In genomic region chr2:166338396-166339085, GRCm38 (mm10) we compare ENCODE assay signal across 12 mouse cellular contexts.
A peak's percentile ranks its signal among the peaks of the same experiment; 100 is the strongest.
DNase-seq lines count a peak whose midpoint lies in the region; ATAC-seq lines count a peak whose summit lies in the region.
"Had no signal": no experiment of that assay in that cellular context is flagged by ENCODE, and none has a peak within 500 bp of the region (broad histone marks: within the 10 kb centered on the region; RNA-seq: fewer than 3 reads in every experiment).

No protein-coding gene starts in this region.

- no peaks in the 10 kb centered on the region for H3K36me3 ChIP-seq in heart, embryonic 12.5 days
- no peaks in the 10 kb centered on the region for H3K36me3 ChIP-seq in lung, embryonic 16.5 days (ENCODE audit: control insufficient read depth, insufficient read depth, low read length)
- H3K36me3 ChIP-seq in stomach, embryonic 15.5 days = no peaks in the 10 kb centered on the region
- H3K36me3 ChIP-seq: hindbrain, embryonic 15.5 days; liver, embryonic 12.5 days had no signal

- no peak overlapping the region for H3K9ac ChIP-seq in heart, embryonic 12.5 days
- H3K9ac ChIP-seq in lung, embryonic 16.5 days (ENCODE audit: low read length) = no peak overlapping the region
- no peak overlapping the region for H3K9ac ChIP-seq in stomach, embryonic 15.5 days
- H3K9ac ChIP-seq: hindbrain, embryonic 15.5 days; liver, embryonic 12.5 days had no signal

- H3K4me2 ChIP-seq in heart, embryonic 12.5 days = no peak overlapping the region
- H3K4me2 ChIP-seq in lung, embryonic 16.5 days (ENCODE audit: low read depth, low read length) = no peak overlapping the region
- H3K4me2 ChIP-seq in stomach, embryonic 15.5 days = no peak overlapping the region
- H3K4me2 ChIP-seq: hindbrain, embryonic 15.5 days; liver, embryonic 12.5 days had no signal

- DNase-seq in heart, adult 11 months = peak; percentile 97
- no peak for DNase-seq in lung, adult 18-20 months
- peak; percentile 42 for DNase-seq in heart, postnatal 4 days
- no peak for DNase-seq in adrenal gland, adult 2 months
- DNase-seq in retina, postnatal 1 day = no peak
- DNase-seq: right cerebral cortex, adult 18-20 months had no signal

- no peaks in the 10 kb centered on the region for H3K27me3 ChIP-seq in heart, embryonic 12.5 days (replicated peaks)
- H3K27me3 ChIP-seq in lung, embryonic 16.5 days (ENCODE audit: control insufficient read depth, insufficient read depth, low read depth, low read length) = peaks cover 2% of the 10 kb centered on the region; the same call in 1 of the 2 replicates
- no peaks in the 10 kb centered on the region for H3K27me3 ChIP-seq in stomach, embryonic 15.5 days (replicated peaks)
- H3K27me3 ChIP-seq: liver, embryonic 12.5 days had no signal

- WGBS in heart, embryonic 12.5 days = 44% methylated on average over 11 of the region's 11 CpGs
- 25% methylated on average over 11 of the region's 11 CpGs for WGBS in lung, embryonic 16.5 days
- 24% methylated on average over 11 of the region's 11 CpGs for WGBS in stomach, embryonic 15.5 days

- 0 out of 2 replicates have a peak, but pooled peaks cover 7% of the 10 kb centered on the region for H3K9me3 ChIP-seq in heart, embryonic 12.5 days (replicated peaks)
- H3K9me3 ChIP-seq in lung, embryonic 16.5 days (ENCODE audit: control insufficient read depth, low read length) = 0 out of 2 replicates have a peak, but pooled peaks cover 3% of the 10 kb centered on the region
- H3K9me3 ChIP-seq in stomach, embryonic 15.5 days = no peaks in the 10 kb centered on the region
- H3K9me3 ChIP-seq: hindbrain, embryonic 15.5 days; liver, embryonic 12.5 days had no signal

- no peak overlapping the region for H3K27ac ChIP-seq in heart, embryonic 12.5 days (ENCODE audit: poor library complexity, severe bottlenecking)
- peak overlapping the region; percentile 59 for H3K27ac ChIP-seq in lung, embryonic 16.5 days (ENCODE audit: low read length)
- peak overlapping the region; percentile 86 for H3K27ac ChIP-seq in stomach, embryonic 15.5 days
- H3K27ac ChIP-seq: hindbrain, embryonic 15.5 days; liver, embryonic 12.5 days had no signal

- no peak for ATAC-seq in heart, embryonic 12.5 days (ENCODE audit: insufficient number of reproducible peaks, low FRiP score)
- ATAC-seq in lung, embryonic 16.5 days (ENCODE audit: low read depth) = peak; percentile 90
- peak; percentile 59; the same call in 1 of the 2 replicates for ATAC-seq in stomach, embryonic 15.5 days (ENCODE audit: insufficient read depth, low FRiP score, low read depth)
- ATAC-seq: liver, embryonic 12.5 days had no signal

- peaks cover 14% of the 10 kb centered on the region; the same call in 1 of the 2 replicates for H3K4me1 ChIP-seq in heart, embryonic 12.5 days (replicated peaks)
- peaks cover 17% of the 10 kb centered on the region for H3K4me1 ChIP-seq in lung, embryonic 16.5 days (replicated peaks; ENCODE audit: control insufficient read depth, insufficient read depth, low read length)
- peaks cover 26% of the 10 kb centered on the region for H3K4me1 ChIP-seq in stomach, embryonic 15.5 days
- H3K4me1 ChIP-seq: liver, embryonic 12.5 days had no signal

- H3K4me3 ChIP-seq in heart, embryonic 12.5 days = no peak overlapping the region
- H3K4me3 ChIP-seq in lung, embryonic 16.5 days (ENCODE audit: low read length) = no peak overlapping the region
- H3K4me3 ChIP-seq in stomach, embryonic 15.5 days (replicated peaks) = no peak overlapping the region
- H3K4me3 ChIP-seq: hindbrain, embryonic 15.5 days; liver, embryonic 12.5 days; myocyte had no signal

Comparison
In these comparisons a context has a peak if more than half of its experiments do, and no peak if none do; other contexts are left out.
1. DNase-seq: peak in heart, adult 11 months (single experiment) and heart, postnatal 4 days (single experiment); none in lung, adult 18-20 months (0 of 2), adrenal gland, adult 2 months (single experiment) and retina, postnatal 1 day (single experiment).